Mouse (Mus musculus) ES-Bruce4 (cell line): Measurements from ENCODE around the gene Myo18b.

Experiments used
- CTCF ChIP-seq: IDR thresholded peaks from one replicate; pipeline ENCODE4 v1.8.1; 2011; ENCODE audit warnings: low read depth, low read length
- EP300 ChIP-seq: IDR thresholded peaks from 2 replicates; pipeline ENCODE4 v1.6.1; 2011; ENCODE audit warnings: low read depth, low read length; ENCODE audit not compliant: insufficient read depth
- POLR2A ChIP-seq: IDR thresholded peaks from one replicate; pipeline ENCODE4 v1.8.1; 2011; ENCODE audit warnings: low read length; ENCODE audit not compliant: insufficient read depth

DNA sequence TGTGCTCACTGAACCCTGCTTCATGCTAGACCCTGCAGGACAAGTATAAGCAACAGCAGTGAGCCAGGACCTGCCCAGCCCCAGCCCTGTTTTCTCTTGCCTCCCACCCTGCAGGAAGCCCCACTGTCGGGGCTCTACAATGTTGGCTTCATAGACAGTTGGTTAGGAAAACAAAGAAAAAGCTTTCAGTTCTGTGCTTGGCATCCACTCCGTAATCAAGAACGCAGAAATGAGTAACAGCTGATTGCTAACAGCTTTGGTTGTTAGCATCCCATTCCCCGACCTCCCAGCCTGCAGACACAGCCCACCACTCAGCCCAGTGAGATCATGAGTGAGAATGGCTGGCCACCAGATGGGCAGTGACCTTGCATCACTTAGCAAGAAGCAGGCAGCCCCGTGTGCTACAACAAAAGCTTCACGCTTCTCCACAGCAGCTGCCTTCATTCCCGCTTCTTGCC lies 200.9 kb downstream of the Myo18b start:
- TF ChIP-seq CTCF (no peak), POLR2A (no peak), EP300 (no peak)
